Mouse (Mus musculus) mesoderm, embryonic 11.5 days (tissue): ENCODE results near the gene Shisa7.
A peak's percentile ranks its signal among the peaks of the same experiment; 100 is the strongest.
"Not testable (repeated sequence)": the region's sequence is repeated elsewhere in the genome, so short reads cannot be mapped to it uniquely, and the experiment has no call there.

Experiments used
- DNase-seq: peaks from one replicate; pipeline ENCODE4 v3.0.0-alpha.2; 2012; ENCODE audit warnings: low read depth, low spot score

The Shisa7 gene

DNA sequence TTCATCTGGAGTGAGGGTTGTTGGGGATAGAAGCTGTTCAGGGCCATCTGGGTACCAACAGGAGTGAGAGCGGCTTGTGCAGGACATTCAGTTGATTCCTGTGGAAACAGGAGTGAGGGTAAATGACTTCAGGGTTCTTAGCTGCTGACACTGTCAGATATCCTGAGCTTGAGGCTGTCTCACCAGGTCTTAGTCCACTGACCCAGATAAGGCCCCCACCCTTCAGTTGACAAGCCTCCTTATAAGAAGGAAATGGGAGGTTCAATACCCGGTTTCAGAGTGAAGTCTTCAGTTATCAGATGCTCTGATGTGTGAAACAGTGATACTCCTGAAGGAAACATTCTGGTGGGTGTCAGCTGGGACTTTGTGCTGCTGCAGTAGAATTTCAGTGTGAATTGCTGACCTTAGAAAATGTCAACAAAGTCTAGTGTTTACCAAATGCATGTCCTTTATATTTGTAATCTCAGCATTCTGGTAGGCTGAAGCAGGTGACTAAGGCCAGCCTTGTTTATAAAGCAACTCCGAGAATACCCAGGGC, 49.8 kb downstream of the Shisa7 start:
- no peak for DNase-seq

DNA sequence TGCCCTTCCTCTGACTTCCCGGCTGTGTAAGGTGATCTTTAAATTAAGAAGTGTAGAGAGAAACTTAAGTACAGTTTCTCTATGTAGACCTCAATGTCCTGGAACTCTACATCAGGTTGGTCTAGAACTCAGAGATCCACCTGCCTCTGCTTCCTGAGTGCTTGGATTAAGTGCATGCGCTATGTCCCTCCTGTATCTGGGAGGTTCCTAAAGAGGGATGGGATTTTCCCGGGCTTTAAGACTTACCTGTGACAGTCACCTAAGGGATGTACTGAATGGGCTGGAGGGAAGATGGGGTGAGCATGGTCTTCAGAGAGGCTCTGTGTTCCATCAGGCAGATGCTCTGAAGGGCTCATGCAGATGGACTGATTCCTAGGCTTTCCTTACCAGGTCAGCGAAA, 50.8 kb downstream of the Shisa7 start:
- DNase-seq, result no peak

DNA sequence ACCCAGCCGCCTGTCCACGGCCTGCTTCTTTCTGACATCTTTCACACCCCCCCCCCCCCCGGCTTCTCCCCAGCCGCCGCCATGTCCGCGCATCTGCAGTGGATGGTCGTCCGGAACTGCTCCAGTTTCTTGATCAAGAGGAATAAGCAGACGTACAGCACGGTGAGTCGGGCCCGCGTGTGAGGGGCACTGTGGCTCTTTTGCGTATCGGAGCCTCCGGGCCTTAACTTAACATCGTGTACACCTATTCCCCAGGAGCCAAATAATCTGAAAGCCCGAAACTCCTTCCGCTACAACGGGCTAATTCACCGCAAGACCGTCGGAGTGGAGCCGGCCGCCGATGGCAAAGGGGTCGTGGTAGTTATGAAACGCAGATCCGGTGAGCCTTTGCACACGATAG, 51.2 kb downstream of the Shisa7 start:
- DNase-seq, result not testable (repeated sequence)

DNA sequence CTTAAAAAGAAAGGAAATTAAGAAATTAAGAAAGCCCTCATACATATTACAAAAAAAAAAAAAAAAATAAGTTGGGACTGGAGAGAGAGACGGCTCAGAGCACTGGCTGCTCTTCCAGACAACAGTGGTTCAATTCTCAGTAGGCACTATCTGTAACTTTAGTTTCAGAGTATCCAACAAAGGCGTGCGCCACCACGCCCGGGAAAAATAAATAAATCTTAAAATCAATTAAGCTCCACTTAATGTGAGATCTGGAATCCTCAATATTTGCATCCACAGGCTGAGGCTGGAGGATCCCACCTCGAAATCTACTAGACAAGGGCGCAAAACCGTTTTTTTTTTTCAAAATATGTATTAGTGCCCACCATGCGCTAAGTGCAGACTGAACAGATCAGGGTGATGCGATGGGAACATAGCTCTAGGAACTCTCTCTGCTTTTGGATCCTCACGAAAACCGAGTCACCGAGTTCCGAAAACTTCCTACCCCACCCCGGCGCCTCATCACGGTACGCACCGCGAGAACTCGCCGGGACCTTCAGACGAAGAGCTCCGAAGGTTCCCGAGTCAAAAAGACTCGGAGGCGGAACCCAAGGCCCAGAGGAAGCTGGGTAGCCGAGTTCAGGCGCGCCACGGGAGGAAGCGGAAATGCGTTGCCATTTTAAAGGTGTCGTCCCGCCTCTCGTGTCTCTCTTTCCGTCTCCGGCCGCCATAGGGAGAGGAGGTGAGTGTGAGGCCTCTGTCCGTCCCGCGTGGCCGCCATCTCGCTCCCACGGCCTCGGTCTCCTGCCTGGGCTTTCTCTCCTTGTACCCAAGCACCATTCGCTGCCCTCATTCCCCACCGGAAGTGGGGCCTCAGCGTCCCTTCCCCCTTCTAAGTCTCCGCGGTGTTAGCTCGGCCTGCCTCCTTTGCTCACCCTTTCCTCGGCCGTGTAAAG, 52.0 kb downstream of the Shisa7 start, which contains the start of gene Rpl28:
TSS of gene Rpl28 (plus strand) at position 597 of the 935 bp plus-strand sequence.
- DNase-seq, result peak; percentile 98

DNA sequence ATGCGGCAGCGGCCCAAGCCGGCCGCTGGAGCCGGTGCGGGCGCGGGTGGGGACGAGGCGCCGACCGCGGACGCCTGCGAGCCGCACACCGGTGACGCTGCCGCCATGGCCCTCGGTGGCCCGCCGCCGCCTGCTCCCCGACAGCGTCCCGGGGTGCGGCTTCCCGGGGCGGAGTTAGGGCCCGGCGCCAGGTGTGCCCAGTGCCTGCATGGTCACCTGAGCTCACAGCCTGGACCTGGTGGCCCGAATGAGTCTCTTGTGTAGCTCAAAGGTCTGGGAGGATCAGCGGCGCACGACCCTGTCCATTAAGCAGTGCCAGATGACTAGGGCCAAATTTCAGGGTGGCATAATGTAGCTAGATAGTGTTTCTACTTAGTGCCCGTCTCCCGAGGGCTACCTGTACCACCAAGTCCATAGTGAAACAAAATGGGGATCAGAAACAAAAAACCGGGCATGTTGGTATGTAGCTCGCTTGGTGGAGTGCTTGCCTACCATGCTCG, 55.0 kb downstream of the Shisa7 start, which contains the start of gene Tmem238:
TSS of gene Tmem238 (minus strand) at position 221 of the 500 bp plus-strand sequence.
- DNase-seq, result no peak

DNA sequence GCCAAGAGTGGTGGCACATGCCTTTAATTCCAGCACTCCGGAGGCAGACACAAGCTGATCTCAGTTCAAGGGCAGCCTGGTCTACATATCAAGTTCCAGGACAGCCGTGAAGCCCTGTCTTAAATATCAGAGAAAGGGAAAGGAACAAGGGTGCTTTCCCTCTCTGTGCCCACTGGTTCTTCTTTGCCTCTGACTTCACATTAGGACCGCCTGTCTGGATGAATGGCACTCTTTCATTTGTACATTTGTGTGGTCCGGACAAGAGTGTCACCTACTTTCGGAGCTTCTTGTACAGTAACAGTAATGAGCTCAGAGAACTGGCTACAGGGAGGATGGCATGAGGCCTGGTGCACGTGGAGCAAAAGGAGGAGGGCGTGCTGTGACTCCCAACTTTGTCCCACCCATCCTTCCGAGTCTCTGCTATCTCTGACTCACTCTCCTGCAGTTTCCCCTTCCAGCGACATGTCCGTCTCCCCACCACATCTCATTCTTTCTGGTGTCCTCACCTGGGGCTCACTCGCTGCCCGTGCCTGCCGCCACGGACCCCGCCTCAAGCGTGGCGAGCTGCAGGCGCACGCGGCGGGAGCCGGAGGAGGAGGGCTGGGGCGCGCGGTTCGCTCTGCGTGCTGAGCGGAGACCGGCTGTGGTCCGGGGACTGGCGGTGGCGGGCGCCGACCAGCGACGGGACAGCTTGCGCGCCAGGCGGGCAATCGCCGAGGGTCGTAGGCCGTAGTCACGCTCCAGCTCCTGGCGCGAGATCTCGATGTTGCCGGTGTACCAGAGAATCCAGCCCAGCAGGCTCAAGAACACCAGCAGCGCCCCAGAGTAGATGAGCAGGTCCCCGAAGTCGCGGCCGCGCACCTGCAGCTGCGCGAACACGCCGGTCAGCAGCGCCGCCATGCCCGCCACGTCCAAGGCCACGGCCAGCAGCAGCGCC, 55.7 kb downstream of the Shisa7 start:
- peak; percentile 73 for DNase-seq

DNA sequence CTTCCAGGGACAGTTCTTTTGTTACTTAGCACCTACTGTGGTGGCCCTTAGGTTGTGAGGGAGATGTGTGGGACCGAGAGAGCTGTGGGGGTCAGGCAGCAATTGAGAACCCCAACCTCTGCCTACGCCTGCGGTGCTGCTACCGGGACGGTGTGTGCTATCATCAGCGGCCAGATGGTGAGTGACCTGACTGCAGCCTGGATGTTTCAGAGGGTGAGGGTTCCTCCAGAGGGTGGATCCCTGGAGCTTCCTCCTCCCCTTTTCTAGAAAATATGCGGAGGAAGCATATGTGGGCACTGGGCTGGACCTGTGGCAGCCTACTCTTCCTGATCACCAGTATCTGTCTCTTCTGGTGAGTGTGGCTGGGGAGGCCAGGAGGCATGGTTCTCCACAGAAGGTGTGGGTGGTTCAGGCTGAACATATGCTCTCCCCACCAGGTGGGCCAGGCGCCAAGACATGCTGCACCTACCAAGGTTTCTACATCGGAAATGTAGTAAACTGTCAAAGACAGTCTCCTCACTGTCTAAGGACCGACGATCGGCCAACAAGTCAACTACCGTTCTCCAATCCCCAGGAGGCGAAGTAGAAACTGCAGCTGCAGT, 60.7 kb downstream of the Shisa7 start:
- DNase-seq, result no peak

DNA sequence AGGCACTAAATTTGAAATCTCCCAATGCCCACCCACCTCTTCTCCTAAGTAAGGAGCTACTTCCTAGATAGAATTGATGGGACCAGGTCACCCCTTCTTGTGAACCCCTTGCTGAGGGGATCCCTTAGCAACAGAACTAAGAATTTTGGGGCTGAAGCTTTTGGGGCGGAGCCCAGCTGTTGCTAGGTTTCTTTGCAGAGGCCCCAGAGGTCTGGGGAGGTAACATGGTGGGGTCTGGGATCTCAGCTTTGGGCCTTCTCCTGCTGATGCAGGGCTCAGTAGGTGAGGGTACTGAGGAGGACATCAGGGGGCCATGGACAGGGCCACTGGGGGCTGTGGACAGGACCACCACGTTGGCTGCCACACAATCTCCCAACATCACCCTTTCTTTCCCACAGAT, 61.7 kb downstream of the Shisa7 start, which contains the start of the genes Il11 and Tmem190:
TSS of gene Il11 (minus strand) at position 101 of the 400 bp plus-strand sequence.
TSS of gene Tmem190 (plus strand) at position 179 of the 400 bp plus-strand sequence.
- DNase-seq, result no peak

DNA sequence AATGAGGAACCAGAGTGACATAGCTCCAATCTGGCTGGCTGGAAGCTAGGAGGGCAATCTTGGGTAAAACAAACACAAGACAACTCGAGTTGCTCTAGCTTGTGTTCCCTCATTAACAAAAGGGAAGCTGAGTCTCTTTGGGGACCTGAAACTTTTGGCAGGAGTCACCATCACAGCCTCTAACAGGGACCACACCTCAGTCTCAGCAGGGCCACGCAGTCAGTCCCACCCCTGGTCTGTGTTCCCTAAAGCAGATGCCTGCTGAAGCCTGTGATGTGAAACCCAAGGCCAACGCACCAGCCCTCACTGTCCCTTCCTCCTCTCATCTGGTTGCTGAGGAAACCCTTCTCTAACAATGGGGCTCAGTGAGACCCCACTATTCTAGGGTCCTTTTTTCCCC, 62.4 kb downstream of the Shisa7 start:
- DNase-seq, result no peak

DNA sequence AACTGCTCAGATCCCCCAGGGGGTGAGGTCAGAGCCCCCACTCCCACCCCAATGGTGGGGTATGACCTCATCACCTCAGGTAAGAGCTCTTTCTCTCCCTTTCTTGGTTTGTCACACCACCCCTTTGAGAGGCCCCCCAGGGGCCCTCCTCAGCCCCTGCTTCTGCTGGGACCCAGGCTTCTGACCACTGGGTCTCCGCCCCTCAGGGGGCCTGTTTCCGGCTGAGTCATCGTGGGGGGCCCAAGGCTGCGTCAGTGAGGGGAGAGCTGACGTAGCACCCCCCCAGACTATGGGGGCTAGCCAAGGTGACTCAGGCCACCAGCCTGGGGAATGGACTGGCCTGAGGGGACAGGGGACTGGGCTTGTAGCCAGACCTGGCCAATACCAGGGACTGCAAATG, 64.6 kb downstream of the Shisa7 start:
- no peak for DNase-seq

DNA sequence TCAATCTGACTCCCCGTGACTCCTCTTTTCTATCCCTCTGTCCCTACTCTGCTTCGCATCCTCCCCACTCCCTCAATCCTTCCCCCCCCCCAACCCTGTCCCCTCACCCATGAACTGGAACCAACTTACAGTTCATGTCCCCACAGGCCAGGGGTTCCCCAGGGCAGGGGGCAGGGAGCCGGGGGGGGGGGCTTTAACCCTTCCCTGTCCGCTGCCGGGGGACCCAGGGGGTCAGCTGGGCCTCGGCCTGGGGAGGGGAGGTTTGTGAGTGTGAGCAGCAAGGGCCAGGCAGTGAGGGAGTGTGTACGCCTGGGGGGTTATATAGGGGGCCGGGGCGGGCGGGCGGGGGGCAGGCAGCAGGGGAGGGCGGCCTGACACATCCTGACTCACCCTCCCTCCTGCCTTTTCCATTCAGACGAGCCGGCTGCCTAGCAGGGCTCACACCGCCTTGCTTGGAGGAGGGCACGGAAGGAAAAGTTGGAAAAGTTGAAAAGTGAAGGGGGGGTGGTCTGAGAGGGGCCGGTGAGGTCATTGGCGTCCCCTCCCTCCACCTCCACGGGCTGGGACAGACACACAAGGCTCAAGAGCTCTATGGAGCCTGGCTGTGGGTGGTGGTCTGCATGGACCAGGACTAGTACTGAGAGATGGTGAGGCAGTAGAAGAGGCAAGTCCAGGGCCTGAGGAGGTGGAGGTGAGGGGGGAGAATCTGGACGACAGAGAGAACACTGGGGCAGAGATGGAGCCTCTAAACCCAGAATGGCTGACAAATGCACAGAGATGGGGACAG, 66.5 kb downstream of the Shisa7 start:
- DNase-seq, result no peak

DNA sequence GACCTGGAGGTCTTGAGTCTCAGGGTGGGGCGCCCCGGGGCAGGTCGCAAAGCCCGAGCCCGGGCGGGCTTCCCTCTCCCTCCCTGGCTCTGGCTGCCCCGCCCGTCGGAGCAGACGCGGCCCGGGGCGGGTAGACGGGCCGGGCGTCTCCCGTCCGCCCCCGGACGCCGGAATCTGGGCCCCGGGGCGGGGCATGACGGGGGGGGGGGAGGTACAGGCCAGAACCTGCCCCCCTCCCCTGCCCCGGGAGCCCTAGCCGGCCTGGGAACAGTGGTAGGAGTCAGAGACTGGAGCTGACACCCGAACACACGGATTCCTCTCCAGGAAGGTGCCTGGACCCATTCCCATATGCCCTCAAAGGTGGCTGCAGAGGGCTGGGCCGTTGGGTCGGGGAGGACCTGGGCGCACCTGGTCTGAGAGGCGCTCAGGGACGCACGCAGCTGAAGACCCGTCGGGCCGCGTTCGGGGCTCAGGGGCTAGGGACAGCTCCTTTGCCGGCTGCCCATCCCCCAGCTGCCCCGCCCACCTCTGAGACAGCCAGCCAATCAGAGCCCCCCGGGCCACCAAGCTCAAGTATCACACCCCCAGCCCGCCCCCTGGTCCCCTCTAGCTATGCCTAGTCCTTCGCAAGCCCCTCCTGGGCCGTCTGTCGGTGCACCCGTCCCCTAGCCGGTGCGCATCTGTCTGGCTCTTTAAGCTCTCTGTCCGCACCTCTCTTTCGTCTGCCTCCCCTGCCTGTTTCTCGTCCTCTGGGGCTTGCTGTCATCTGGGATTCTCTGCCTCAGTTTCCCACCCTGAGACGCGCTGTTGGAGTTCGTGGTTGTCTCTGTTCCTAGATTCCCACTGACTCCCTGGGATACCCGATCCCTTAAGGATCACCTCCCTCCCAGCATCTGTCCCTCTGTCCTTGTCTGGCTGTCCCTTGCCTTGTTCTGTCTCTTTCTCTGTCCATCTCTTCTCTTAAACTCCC, 67.3 kb downstream of the Shisa7 start:
- DNase-seq, result peak; percentile 81

DNA sequence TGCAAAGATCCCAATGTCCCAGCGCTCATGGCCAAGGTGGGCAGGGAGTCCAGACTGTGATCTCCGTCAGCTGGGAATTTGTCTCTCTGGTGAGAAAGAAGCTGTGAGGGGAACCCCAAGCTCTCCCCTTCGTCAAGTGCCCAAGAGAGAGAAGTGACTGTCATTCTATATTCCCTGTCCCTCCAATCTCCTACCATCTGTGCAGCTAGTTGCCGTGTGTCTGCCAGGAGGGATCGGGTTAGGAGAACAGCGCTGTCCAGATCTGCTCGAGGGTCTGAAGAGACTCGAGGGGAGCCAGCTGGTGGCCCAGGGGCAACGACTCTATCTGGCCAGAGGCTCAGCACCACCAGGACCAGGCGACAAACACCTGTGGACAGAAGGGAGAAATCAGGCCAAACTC, 68.4 kb downstream of the Shisa7 start:
- DNase-seq, result no peak
